Comparison of ENCODE assay signal across 12 mouse cellular contexts in genomic region chr1:165716426-165716825, GRCm38 (mm10).
"Had no signal": no experiment of that assay in that cellular context is flagged by ENCODE, and none has a peak within 500 bp of the region (broad histone marks: within the 10 kb centered on the region; RNA-seq: fewer than 3 reads in every experiment).

No protein-coding gene starts in this region.

- H3K4me2 ChIP-seq: kidney, embryonic 15.5 days; midbrain, embryonic 12.5 days; stomach, embryonic 15.5 days had no signal

- H3K36me3 ChIP-seq: kidney, embryonic 15.5 days; midbrain, embryonic 12.5 days; stomach, embryonic 15.5 days had no signal

- H3K27me3 ChIP-seq: kidney, embryonic 15.5 days; midbrain, embryonic 12.5 days; stomach, embryonic 15.5 days had no signal

- H3K27ac ChIP-seq: left cerebral cortex, adult 2 months; liver, embryonic 14.5 days; midbrain, embryonic 12.5 days had no signal

- H3K4me3 ChIP-seq: kidney, embryonic 15.5 days; left cerebral cortex, adult 2 months; megakaryocyte, embryonic 14.5 days; midbrain, embryonic 12.5 days; stomach, embryonic 15.5 days had no signal

- H3K9ac ChIP-seq: kidney, embryonic 15.5 days; liver, embryonic 14.5 days; midbrain, embryonic 12.5 days; stomach, embryonic 15.5 days had no signal

- H3K9me3 ChIP-seq: kidney, embryonic 15.5 days; megakaryocyte, embryonic 14.5 days; midbrain, embryonic 12.5 days; stomach, embryonic 15.5 days had no signal

- DNase-seq: kidney, adult 2 months; kidney, postnatal 25 days; liver; lung, adult 2 months; lung, postnatal 10 days; right cerebral cortex, postnatal 14 days had no signal
